Mouse (Mus musculus) C2C12 (cell line): ENCODE results near the gene Afg1l.

Experiments used
- CTCF ChIP-seq: IDR thresholded peaks from one replicate; pipeline ENCODE4 v1.5.1; 2011; ENCODE audit not compliant: control insufficient read depth, insufficient read depth, insufficient read length
- FOSL1 ChIP-seq: IDR thresholded peaks from one replicate; pipeline ENCODE4 v1.8.0; 2011; ENCODE audit warnings: mild to moderate bottlenecking, low read length; ENCODE audit not compliant: poor library complexity, insufficient read depth, severe bottlenecking
- MAX ChIP-seq: IDR thresholded peaks from one replicate; pipeline ENCODE4 v1.6.1; 2011; ENCODE audit warnings: mild to moderate bottlenecking, control low read depth
- USF1 ChIP-seq: IDR thresholded peaks from one replicate; pipeline ENCODE4 v1.6.1; 2011; ENCODE audit warnings: low read depth, mild to moderate bottlenecking, control low read depth, moderate library complexity

- TF ChIP-seq CTCF (no peak), USF1 (no peak), MAX (no peak), FOSL1 (no peak)
These were observed 139.9 kb downstream of the Afg1l start for GRCm38 (mm10) chr10:42338456-42338855.
